Mouse (Mus musculus): ENCODE measurements around the gene Ano1. TPM values are rescaled to one million over a fixed set of nuclear protein-coding genes. Genes with fewer than 3 reads are reported as not detected.

Ano1 gene
- total and polyA plus RNA-seq, 3 experiments: 0.04 TPM; not detected in 2

DNA sequence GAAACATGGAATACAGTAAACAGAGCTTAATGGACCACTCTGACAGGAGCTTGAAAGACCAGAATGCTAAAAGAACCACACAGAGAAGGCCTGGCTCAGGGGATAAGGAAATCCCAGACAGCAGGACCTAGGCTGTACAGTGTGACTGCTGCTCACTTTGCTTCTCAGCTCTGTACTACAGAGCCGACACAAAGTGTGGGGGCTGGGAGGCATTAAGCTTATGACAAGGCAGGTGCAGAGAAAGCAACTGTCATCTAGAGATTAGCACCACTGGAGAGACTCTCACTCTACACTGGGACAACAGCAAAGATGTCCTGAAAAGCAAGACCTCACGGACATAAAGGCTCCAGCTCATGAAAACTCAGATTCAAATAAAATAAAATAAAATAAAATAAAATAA, 212.6 kb downstream of the Ano1 start:
- no peaks in the 10 kb centered on the region for H3K9me3 ChIP-seq (replicated peaks; ENCODE audit: insufficient read depth, low read length)
- no peak overlapping the region for H3K9ac ChIP-seq (ENCODE audit: control insufficient read depth, low read depth, low read length, poor library complexity, severe bottlenecking)
- DNase-seq (ENCODE audit: low read depth, low spot score): peak; percentile 30
- H3K4me1 ChIP-seq (ENCODE audit: control insufficient read depth in 1 of 2, insufficient read depth in 2 of 2, low read length in 2 of 2): peaks cover 12 to 13% of the 10 kb centered on the region in 2 experiments
- peaks cover 3 to 10% of the 10 kb centered on the region in 2 experiments for H3K36me3 ChIP-seq (ENCODE audit: control insufficient read depth in 1 of 2, insufficient read depth in 2 of 2, low read length in 2 of 2)
- no peaks in the 10 kb centered on the region for H3K27me3 ChIP-seq (ENCODE audit: control insufficient read depth in 1 of 2, insufficient read depth in 2 of 2, low read length in 2 of 2)
- peaks cover 55% of the 10 kb centered on the region for H3K79me2 ChIP-seq (ENCODE audit: control insufficient read depth, insufficient read depth, low read length, poor library complexity)
- no peak overlapping the region for H3K27ac ChIP-seq (ENCODE audit: control insufficient read depth, low read depth, low read length)
- H3K4me3 ChIP-seq (ENCODE audit: control insufficient read depth in 1 of 2, insufficient read depth in 1 of 2, low read depth in 2 of 2, low read length in 2 of 2): no peak overlapping the region
- TF ChIP-seq NRF1 (IDR thresholded peaks at IDR 0.05; ENCODE audit: insufficient read depth, low read depth, low read length, poor library complexity, severe bottlenecking) (no peak), SIN3A (IDR thresholded peaks at IDR 0.05; ENCODE audit: low read length) (no peak), UBTF (IDR thresholded peaks at IDR 0.05; ENCODE audit: borderline replicate concordance, insufficient read depth, low read depth, low read length) (no peak), NELFE (IDR thresholded peaks at IDR 0.05; ENCODE audit: low read depth, low read length) (no peak), CHD2 (IDR thresholded peaks at IDR 0.05; ENCODE audit: low read length) (no peak), TAL1 (IDR thresholded peaks at IDR 0.05; ENCODE audit: low read length) (no peak), RAD21 (IDR thresholded peaks at IDR 0.05; ENCODE audit: low read depth, low read length) (no peak), MXI1 (IDR thresholded peaks at IDR 0.05; ENCODE audit: low read depth, low read length) (no peak), TCF12 (IDR thresholded peaks at IDR 0.05; ENCODE audit: low read depth, low read length) (0 out of 2 replicates have a peak, but pooled peaks have one; percentile 13), EP300 (IDR thresholded peaks at IDR 0.05; ENCODE audit: low read depth in 1 of 2, low read length in 2 of 2) (peak in 1 of 2 experiments; percentile 24; a peak in 1 of 4 replicates), MAX (IDR thresholded peaks at IDR 0.05; ENCODE audit: low read length) (no peak), USF2 (IDR thresholded peaks at IDR 0.05; ENCODE audit: borderline replicate concordance in 1 of 2, insufficient read depth in 1 of 2, low read depth in 1 of 2, low read length in 2 of 2) (no peak)

Other genes with a start within 250 kb of the Ano1 start
- 38.5 and 43.1 TPM in 2 replicates for gene Ppfia1, start 198.2 kb downstream of the Ano1 start, total RNA-seq (2012; rRNA removed)
- gene Ppfia1, start 198.2 kb downstream of the Ano1 start, polyA plus RNA-seq (2012; ENCODE audit: insufficient read depth in 1 of 2, insufficient read length in 2 of 2, low read depth in 1 of 2, low replicate concordance in 2 of 2, missing spikeins in 1 of 2): 10 to 100 TPM in 1 of 2 experiments, not detected in 1; 53.1 TPM
- 6.3 and 7.2 TPM in 2 replicates for gene Fadd, start 169.5 kb downstream of the Ano1 start, total RNA-seq (2012; rRNA removed)
- gene Fadd, start 169.5 kb downstream of the Ano1 start, polyA plus RNA-seq (2012; ENCODE audit: insufficient read depth in 1 of 2, insufficient read length in 2 of 2, low read depth in 1 of 2, low replicate concordance in 2 of 2, missing spikeins in 1 of 2): 10 to 100 TPM in 1 of 2 experiments, not detected in 1; 11.6 TPM
- gene Fgf3, start 86.1 kb upstream of the Ano1 start, total RNA-seq (2012; rRNA removed): not detected in 2 replicates
- not detected for gene Fgf3, start 86.1 kb upstream of the Ano1 start, polyA plus RNA-seq (2012; ENCODE audit: insufficient read depth in 1 of 2, insufficient read length in 2 of 2, low read depth in 1 of 2, low replicate concordance in 2 of 2, missing spikeins in 1 of 2)
- gene Fgf4, start 95.4 kb upstream of the Ano1 start, total RNA-seq (2012; rRNA removed): not detected in 2 replicates
- gene Fgf4, start 95.4 kb upstream of the Ano1 start, polyA plus RNA-seq (2012; ENCODE audit: insufficient read depth in 1 of 2, insufficient read length in 2 of 2, low read depth in 1 of 2, low replicate concordance in 2 of 2, missing spikeins in 1 of 2): not detected
- gene Fgf15, start 144.6 kb upstream of the Ano1 start, total RNA-seq (2012; rRNA removed): 11.7 and 19.1 TPM in 2 replicates
- 10 to 100 TPM in 1 of 2 experiments, not detected in 1; 16.6 TPM for gene Fgf15, start 144.6 kb upstream of the Ano1 start, polyA plus RNA-seq (2012; ENCODE audit: insufficient read depth in 1 of 2, insufficient read length in 2 of 2, low read depth in 1 of 2, low replicate concordance in 2 of 2, missing spikeins in 1 of 2)
- 10.5 and 18.1 TPM in 2 replicates for gene LTO1, start 163.1 kb upstream of the Ano1 start, total RNA-seq (2012; rRNA removed)
- gene LTO1, start 163.1 kb upstream of the Ano1 start, polyA plus RNA-seq (2012; ENCODE audit: insufficient read depth in 1 of 2, insufficient read length in 2 of 2, low read depth in 1 of 2, low replicate concordance in 2 of 2, missing spikeins in 1 of 2): 10 to 100 TPM in 1 of 2 experiments, not detected in 1; 18.4 TPM
- 0.08 and 0.13 TPM in 2 replicates for gene Ccnd1, start 188.0 kb upstream of the Ano1 start, total RNA-seq (2012; rRNA removed)
- under 1 TPM in 1 of 2 experiments, not detected in 1; 0.38 TPM for gene Ccnd1, start 188.0 kb upstream of the Ano1 start, polyA plus RNA-seq (2012; ENCODE audit: insufficient read depth in 1 of 2, insufficient read length in 2 of 2, low read depth in 1 of 2, low replicate concordance in 2 of 2, missing spikeins in 1 of 2)